Mouse (Mus musculus) thymus, postnatal 4 days (tissue): ENCODE measurements at regions not wholly inside any gene's neighbourhood (a gene's known extent, or its start where the extent isn't known, plus 50 kb on each side); places are given as distances from the start of the nearest gene placed in this dataset.

Experiments
- DNase-seq: peaks from one replicate; pipeline ENCODE4 v3.0.0; 2021

DNA sequence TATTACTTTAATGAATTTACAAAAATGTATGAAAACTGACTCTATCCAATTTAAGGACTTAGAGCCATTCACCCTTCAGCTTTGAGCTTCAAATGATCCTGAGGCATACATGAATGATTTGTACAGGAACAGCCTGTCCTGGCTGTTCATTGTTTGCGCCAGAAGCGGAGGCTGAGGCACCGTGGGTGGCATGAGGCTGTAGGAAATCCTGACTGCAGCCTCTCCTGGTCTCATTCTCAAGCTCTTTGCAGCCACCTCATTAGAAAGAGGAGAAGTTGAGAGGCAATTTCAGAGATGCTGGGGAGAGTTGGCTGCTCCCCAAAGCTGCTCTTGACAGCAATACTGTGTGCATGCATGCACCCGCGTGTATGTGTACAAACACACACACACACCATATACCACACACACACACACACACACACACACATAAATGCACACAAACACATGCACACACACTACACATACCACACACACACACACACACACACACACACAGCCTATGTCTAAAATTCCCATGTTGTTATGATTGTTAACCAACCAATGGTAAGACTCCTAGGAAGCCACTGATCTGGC lies 434.9 kb upstream of the Btbd3 start:
- DNase-seq, result no peak

DNA sequence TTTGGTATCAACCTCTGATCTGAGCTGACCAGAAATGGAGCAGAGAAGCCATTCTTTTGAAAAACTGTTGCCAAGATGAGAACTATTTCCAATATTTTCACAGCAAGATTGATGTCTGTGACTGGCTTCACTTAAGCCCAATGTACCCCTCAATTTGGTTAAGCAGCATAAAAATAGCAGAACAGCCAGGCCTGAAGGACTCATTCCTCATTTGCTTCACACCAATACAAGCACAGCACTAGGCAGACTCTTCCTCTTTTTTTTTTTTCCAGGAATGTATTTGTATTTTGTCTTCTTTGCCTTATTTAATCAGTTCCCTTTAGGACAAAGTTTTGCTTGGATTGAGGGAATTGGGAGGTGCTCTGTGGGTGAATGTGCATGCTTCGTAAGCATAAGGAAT lies 441.4 kb upstream of the Btbd3 start:
- DNase-seq, result no peak

GRCm38 (mm10) chr2:137808401-137809230 lies 447.7 kb upstream of the Btbd3 start:
- no peak for DNase-seq

- no peak for DNase-seq
Measured at GRCm38 (mm10) chr2:137807594-137808295, 448.6 kb upstream of the Btbd3 start.

DNA sequence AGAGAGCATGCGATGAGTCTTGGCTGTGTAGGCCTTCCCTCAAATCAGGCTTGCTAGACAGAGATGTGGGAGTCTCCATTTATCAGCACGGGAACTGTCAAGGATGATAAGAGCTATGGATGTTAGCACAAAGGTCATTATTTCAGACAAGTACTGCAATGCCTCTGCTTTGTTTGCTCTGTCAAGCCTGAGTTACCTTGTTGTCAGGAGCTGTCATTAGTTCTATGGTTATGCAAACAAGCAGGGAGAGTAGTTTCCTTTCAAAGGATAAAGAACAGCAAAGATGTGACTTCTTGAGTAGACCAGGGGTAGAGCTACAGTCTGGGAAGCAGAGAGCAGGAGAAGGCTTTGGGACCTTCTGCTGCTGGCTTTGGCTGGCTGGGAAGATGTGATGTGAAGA lies 461.5 kb upstream of the Btbd3 start:
- DNase-seq, result no peak

GRCm38 (mm10) chr2:137784091-137784490 lies 472.3 kb upstream of the Btbd3 start:
- no peak for DNase-seq

- no peak for DNase-seq
Measured at GRCm38 (mm10) chr2:137777430-137777829, 478.9 kb upstream of the Btbd3 start.

- no peak for DNase-seq
Measured at GRCm38 (mm10) chr2:137764785-137765184, 491.6 kb upstream of the Btbd3 start.

DNA sequence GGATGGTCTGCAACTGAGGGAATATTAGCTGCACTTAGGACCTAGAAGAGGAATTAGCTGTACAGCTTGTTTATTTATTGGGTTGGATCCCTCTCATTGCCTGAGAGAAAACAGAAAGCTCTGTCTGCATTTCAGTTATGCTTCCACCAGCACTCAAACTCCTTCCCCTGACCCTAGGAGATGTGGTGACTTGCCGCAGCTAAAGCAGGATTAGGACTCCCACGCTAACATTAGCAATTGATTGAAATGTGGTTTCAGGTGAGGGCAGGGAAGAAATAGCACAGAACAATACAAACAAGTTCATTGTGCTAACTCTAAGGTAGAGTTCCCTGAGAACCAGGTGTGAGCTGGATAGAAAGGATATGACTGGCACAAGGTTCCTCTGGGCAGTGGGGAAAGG lies 496.9 kb upstream of the Btbd3 start:
- no peak for DNase-seq

- DNase-seq, result no peak
Measured at GRCm38 (mm10) chr2:137758389-137758788, 498.0 kb upstream of the Btbd3 start.

DNA sequence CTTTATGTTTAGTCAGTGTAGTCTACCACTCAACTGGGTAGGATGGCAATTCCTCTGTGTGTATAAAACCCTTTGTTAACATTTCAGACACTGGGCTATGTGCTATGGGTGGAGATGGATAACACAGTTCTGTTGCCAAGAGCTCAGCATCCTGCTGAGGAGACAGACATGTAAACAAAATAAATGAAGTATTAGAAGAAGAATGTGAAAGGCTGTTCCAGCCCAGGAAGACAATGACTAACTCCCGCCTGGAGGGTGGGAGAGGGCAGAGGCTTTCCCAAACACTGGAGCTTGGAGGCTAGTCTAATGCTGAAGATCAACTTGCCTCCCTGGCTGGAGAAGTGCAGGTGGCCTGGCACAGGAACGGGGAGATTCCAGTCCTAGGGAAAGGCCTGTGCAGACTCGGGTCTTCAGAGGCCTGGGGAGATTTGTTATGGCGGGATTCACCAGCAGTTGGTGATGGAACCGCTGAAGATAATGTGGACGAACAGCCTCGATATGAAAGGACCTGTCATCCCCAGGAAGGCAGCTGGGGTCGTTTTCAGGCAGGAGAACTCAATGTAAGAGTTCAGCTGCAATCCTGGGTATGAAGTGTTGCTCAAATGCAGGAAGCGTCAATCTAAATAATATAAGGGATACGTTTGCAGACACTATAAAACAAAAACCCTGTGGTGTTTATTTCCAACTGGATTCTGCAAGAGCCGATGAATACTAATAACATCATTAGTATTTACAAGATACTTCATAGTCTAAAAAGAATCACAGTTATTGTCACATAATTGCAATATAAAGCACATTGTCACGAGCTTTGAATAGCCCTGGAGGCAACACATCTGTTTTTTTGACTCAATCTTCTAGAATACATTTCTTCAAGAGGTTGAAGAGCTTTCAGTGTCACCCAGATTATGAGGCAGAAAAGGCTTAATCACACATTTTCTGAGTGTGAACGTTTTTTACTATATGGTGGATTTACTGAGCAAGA lies 498.8 kb upstream of the Btbd3 start:
- DNase-seq, result no peak

DNA sequence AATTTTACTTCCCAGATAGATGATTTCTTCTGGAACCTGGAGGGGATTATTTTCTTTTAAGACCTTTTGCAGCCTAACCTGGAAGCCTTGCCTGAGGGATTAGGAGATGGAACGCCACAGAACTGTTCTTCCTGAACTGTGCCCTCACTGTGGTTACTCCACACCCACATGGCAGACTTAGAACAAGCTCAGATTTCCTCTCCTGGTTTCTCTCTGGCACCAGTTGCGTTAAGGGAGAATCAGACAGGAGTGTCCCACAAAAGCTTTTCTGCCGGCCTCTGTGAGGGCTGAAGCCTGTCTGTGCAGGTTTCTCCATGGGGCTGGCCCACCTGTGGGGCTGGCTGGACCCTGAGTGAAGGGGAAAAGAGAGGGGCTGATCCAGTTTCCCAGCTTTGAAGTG lies 500.1 kb upstream of the Btbd3 start:
- DNase-seq, result no peak

DNA sequence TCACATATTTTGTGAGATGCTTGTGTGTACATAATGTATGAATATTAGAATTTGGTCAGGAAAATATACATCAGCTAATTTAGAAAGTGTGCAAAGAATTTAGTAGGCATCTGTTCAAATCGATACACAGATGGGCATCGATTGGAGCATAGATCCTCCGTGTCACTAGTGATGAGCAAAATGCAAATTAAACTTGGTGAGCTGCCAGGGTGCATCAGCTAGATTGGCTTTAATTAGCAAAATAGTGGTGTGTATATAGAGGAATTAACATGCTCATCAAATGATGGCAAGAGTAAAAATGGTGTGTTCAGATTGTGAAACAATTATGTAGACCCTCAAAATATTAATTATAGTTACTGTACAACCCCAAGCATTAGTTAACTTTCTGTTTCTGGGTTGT lies 501.9 kb upstream of the Btbd3 start:
- no peak for DNase-seq

GRCm38 (mm10) chr2:137732410-137732809 lies 524.0 kb upstream of the Btbd3 start:
- DNase-seq, result no peak

DNA sequence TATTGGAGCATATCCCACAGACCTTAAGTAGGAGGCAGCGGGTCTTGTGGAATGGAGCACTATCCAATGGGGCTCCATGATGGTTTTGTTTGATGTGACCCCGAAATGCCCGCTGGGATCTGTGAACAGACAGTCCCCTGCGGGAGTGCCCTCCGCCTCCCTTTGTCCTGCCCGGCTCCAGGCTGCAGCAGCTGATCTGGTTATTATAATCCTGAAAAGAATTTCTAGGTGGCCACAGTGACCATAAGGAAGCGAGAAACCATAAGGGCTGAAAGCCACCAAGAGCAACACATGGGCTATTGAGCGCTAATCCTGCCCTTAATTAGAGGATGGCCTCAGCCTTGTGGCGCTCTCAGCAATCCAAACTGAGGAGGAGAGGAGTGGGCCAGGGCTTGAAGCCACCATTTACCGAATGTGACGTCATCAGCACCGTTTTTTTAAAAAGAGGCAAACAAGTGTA lies 525.9 kb upstream of the Btbd3 start:
- no peak for DNase-seq

DNA sequence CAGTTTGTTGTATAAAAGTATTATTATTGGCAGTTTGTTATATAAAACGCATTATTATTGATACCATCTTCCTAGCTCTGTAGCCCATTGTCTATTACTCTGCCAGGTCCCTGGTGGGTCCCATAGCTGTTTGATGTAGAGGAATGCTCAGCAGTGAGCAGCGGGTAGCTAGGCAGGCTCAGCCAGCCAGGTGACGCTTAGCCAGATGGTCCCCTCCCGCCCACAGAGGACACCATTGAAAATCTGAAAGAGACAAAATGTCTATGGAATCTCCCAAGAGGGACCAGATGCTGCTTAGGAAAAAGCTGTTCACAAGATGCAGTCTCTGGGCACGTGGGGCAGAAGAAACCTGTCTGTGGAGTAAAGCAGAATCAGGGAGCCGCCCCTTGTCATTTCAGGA lies 526.5 kb upstream of the Btbd3 start:
- no peak for DNase-seq

- DNase-seq, result no peak
Measured at GRCm38 (mm10) chr2:137729207-137729606, 527.2 kb upstream of the Btbd3 start.

DNA sequence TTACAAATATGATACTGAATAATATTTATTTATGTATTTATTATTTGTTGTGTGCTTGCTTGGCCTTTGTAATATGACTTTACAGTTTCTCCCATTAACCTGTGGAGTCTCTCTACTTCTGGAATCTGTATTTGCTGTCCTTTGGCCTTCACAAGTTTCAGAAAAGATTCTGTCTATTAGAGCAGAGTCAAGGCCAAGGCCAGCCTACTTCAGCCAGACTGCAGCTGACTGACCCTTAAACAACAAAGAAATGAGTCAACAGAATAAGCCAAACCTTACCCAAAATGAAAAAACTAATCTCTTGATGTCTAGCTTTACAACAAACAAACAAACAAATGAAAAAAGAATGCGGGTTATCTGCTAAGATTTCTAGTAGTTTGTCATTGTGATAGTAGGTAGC lies 532.7 kb upstream of the Btbd3 start:
- no peak for DNase-seq

DNA sequence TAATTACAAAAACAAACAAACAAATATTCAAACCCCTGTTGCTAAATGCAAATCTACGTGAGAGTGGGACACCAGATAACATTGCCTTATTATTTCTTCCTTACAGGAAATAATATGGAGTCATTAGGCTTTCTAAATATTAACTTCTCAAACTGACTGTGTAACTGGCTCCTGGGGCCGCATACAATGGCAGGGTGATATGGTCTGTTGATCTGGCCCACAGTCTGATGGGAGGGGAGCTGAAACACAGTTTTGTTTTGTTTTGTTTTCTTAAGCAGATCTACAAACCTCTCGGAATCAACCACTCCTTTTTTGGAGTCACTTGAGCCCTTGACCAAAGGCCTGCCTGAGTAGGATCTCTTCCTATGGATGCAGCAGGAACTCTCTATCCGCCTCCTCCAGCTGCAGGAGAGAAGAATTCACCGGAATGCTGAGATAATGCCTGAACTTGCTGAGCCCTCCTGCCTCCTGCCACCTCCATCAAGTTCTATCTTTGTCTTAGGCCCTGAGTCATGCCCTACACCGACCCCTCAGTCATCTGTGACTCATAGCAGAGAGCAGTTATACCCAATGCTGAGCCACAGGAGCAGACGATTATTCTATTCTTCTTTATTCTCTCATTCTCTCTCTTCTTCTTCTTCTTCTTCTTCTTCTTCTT lies 534.5 kb upstream of the Btbd3 start:
- no peak for DNase-seq

GRCm38 (mm10) chr2:137715891-137716290 lies 540.5 kb upstream of the Btbd3 start:
- no peak for DNase-seq

DNA sequence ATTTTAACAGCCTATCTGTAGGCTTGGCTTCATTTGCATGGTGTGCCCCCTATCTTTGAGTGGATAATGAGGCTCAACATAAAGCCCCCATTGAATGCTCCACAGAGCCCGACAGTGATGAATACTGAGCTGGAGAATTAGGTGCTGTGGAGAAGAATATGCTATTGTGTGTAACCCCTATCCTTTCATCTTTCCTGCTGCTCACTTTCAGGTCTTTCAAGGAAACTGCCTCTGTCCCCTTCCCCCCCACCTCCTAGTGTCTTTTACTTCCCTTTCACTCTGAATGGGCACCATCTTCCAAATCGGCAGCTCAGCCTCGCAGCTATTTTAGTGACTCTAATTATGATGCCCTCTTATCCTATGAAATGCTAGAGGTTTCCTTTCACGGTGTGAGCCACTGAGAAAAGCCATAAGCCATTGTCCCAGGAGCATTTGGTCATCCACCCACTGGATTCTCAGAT lies 549.8 kb upstream of the Btbd3 start:
- DNase-seq, result no peak
